Mouse (Mus musculus): Measurements from ENCODE around the gene Slc30a7. TPM values are rescaled to one million over a fixed set of nuclear protein-coding genes. Genes with fewer than 3 reads are reported as not detected.

Slc30a7 gene
- polyA plus RNA-seq, 1 experiment from 2014 or later = 19.8 TPM

DNA sequence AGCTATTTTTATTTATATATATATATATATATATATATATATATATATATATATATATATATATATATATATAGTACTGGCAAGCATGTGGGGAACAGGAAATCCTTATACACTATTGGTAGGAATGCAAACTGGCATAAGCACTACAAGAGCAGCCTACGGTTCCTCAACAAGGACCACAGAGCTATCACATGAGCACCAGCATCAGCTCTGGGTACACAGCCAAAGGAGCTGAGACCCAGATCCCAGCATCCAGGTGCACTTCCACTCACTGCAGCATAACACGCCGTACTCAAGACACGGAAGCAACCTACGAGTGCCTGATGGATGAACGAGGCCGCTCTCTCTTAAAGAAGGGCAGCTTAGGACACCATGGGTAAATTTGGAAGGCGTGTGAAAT is 24.0 kb downstream of the Slc30a7 start:
- no peaks in the 10 kb centered on the region for H3K27me3 ChIP-seq (ENCODE audit: control insufficient read depth, insufficient read depth, low read length)
- no peaks in the 10 kb centered on the region for H3K9me3 ChIP-seq (replicated peaks; ENCODE audit: control insufficient read depth, low read length)
- H3K4me1 ChIP-seq (ENCODE audit: control insufficient read depth, insufficient read depth, low read length) = no peaks in the 10 kb centered on the region
- no peak overlapping the region for H3K4me2 ChIP-seq
- ATAC-seq (replicated peaks; ENCODE audit: insufficient number of reproducible peaks, low FRiP score, low TSS enrichment) = no peak
- 92% methylated on average over 8 of the region's 8 CpGs for WGBS (ENCODE audit: insufficient replicate concordance)
- peaks cover 9% of the 10 kb centered on the region; the same call in 1 of the 2 replicates for H3K36me3 ChIP-seq (ENCODE audit: control insufficient read depth, insufficient read depth, low read length)
- H3K27ac ChIP-seq (ENCODE audit: low read depth, low read length) = no peak overlapping the region
- no peak overlapping the region for H3K4me3 ChIP-seq (ENCODE audit: low read depth, low read length)
- no peak overlapping the region for H3K9ac ChIP-seq (ENCODE audit: low read depth, low read length)

DNA sequence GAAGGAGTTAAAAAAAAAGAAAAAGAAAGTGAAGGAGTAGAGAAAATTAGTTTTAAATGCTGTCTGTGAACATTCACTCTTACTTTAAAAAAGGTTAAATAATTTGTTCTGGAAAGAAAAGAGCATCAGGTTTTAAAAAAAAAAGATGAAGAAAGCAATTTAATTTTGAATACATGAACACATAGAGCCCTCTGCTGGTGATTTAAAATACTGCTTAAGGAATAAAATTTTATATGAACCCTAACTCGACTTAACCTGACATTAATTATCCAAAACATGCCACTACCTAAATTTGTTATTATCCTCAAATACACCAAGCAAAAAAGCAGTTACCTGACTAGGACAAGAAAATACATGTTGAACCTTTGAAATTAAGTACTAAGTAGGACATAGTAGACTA is 28.2 kb downstream of the Slc30a7 start:
- no peaks in the 10 kb centered on the region for H3K27me3 ChIP-seq (ENCODE audit: control insufficient read depth, insufficient read depth, low read length)
- H3K36me3 ChIP-seq (ENCODE audit: control insufficient read depth, insufficient read depth, low read length) = peaks cover 6% of the 10 kb centered on the region
- no peak overlapping the region for H3K9ac ChIP-seq (ENCODE audit: low read depth, low read length)
- H3K9me3 ChIP-seq (replicated peaks; ENCODE audit: control insufficient read depth, low read length) = no peaks in the 10 kb centered on the region
- no peak overlapping the region for H3K27ac ChIP-seq (ENCODE audit: low read depth, low read length)
- H3K4me2 ChIP-seq = no peak overlapping the region
- ATAC-seq (replicated peaks; ENCODE audit: insufficient number of reproducible peaks, low FRiP score, low TSS enrichment) = no peak
- no peak overlapping the region for H3K4me3 ChIP-seq (ENCODE audit: low read depth, low read length)
- H3K4me1 ChIP-seq (ENCODE audit: control insufficient read depth, insufficient read depth, low read length) = 0 out of 2 replicates have a peak, but pooled peaks cover 2% of the 10 kb centered on the region
- WGBS (ENCODE audit: insufficient replicate concordance) = 58% methylated on average over 1 of the region's 1 CpGs

GRCm38 (mm10) chr3:115974995-115975394 is 32.2 kb downstream of the Slc30a7 start:
- no peak overlapping the region for H3K27ac ChIP-seq (ENCODE audit: low read depth, low read length)
- ATAC-seq (replicated peaks; ENCODE audit: insufficient number of reproducible peaks, low FRiP score, low TSS enrichment) = no peak
- H3K36me3 ChIP-seq (ENCODE audit: control insufficient read depth, insufficient read depth, low read length) = peaks cover 9% of the 10 kb centered on the region
- H3K9ac ChIP-seq (ENCODE audit: low read depth, low read length) = no peak overlapping the region
- no peaks in the 10 kb centered on the region for H3K9me3 ChIP-seq (replicated peaks; ENCODE audit: control insufficient read depth, low read length)
- H3K4me1 ChIP-seq (ENCODE audit: control insufficient read depth, insufficient read depth, low read length) = 0 out of 2 replicates have a peak, but pooled peaks cover 2% of the 10 kb centered on the region
- no peak overlapping the region for H3K4me3 ChIP-seq (ENCODE audit: low read depth, low read length)
- no peak overlapping the region for H3K4me2 ChIP-seq
- 68% methylated on average over 10 of the region's 10 CpGs for whole genome bisulfite sequencing (ENCODE audit: insufficient replicate concordance)
- H3K27me3 ChIP-seq (ENCODE audit: control insufficient read depth, insufficient read depth, low read length) = no peaks in the 10 kb centered on the region

- Histone ChIP-seq H3K4me1 (ENCODE audit: control insufficient read depth, insufficient read depth, low read length) (0 out of 2 replicates have a peak, but pooled peaks cover 2% of the 10 kb centered on the region), H3K9me3 (replicated peaks; ENCODE audit: control insufficient read depth, low read length) (no peaks in the 10 kb centered on the region), H3K27ac (ENCODE audit: low read depth, low read length) (no peak overlapping the region), H3K4me2 (no peak overlapping the region), H3K36me3 (ENCODE audit: control insufficient read depth, insufficient read depth, low read length) (peaks cover 5% of the 10 kb centered on the region), H3K4me3 (ENCODE audit: low read depth, low read length) (no peak overlapping the region), H3K9ac (ENCODE audit: low read depth, low read length) (no peak overlapping the region), H3K27me3 (ENCODE audit: control insufficient read depth, insufficient read depth, low read length) (no peaks in the 10 kb centered on the region)
- ATAC-seq (replicated peaks; ENCODE audit: insufficient number of reproducible peaks, low FRiP score, low TSS enrichment) = no peak
- WGBS (ENCODE audit: insufficient replicate concordance) = 89% methylated on average over 6 of the region's 6 CpGs
Observed at GRCm38 (mm10) chr3:115974228-115974627, 33.0 kb downstream of the Slc30a7 start.

DNA sequence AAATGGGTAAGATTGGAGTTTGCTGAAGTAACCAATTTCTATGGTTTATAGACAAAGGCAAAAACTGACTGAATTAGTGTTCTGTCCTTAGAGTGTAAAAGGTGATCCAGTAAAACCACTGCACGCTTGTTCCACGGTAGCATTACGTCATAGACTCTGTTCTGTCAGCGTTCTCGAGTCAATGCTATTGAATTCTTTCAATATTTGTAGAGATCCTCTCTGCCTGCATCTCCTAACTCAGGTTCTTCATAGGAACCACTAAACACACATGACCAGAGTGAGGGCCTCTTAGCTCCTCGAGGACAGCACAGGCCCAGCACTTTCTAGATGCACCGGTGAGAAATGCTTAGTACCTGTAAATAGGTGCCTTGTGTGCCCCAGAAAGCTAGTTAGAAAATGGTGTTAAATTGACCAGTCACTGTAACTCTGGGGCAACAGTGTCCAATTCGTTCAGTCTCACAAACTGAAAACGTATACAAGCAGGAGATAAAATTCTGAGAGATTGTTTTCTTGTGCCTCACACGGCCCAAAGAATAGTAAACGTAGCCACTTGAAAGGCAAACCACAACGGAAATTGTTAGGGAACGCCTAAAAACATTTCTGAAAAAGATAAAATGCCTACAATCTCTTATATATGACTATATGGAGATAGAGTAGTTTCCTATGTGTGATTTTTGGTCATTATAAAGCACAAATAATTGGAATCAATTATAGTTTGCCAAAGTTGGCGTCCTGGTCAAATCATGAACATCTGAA is 35.1 kb downstream of the Slc30a7 start:
- Histone ChIP-seq H3K9ac (ENCODE audit: low read depth, low read length) (no peak overlapping the region), H3K4me3 (ENCODE audit: low read depth, low read length) (no peak overlapping the region), H3K9me3 (replicated peaks; ENCODE audit: control insufficient read depth, low read length) (no peaks in the 10 kb centered on the region), H3K27me3 (ENCODE audit: control insufficient read depth, insufficient read depth, low read length) (no peaks in the 10 kb centered on the region), H3K27ac (ENCODE audit: low read depth, low read length) (no peak overlapping the region), H3K36me3 (ENCODE audit: control insufficient read depth, insufficient read depth, low read length) (peaks cover 5% of the 10 kb centered on the region), H3K4me1 (ENCODE audit: control insufficient read depth, insufficient read depth, low read length) (0 out of 2 replicates have a peak, but pooled peaks cover 2% of the 10 kb centered on the region), H3K4me2 (no peak overlapping the region)
- no peak for ATAC-seq (replicated peaks; ENCODE audit: insufficient number of reproducible peaks, low FRiP score, low TSS enrichment)
- WGBS (ENCODE audit: insufficient replicate concordance) = 90% methylated on average over 14 of the region's 14 CpGs

GRCm38 (mm10) chr3:115971045-115971785 is 36.0 kb downstream of the Slc30a7 start:
- H3K4me2 ChIP-seq = no peak overlapping the region
- no peak for ATAC-seq (replicated peaks; ENCODE audit: insufficient number of reproducible peaks, low FRiP score, low TSS enrichment)
- no peak overlapping the region for H3K9ac ChIP-seq (ENCODE audit: low read depth, low read length)
- no peaks in the 10 kb centered on the region for H3K9me3 ChIP-seq (replicated peaks; ENCODE audit: control insufficient read depth, low read length)
- H3K27me3 ChIP-seq (ENCODE audit: control insufficient read depth, insufficient read depth, low read length) = no peaks in the 10 kb centered on the region
- no peak overlapping the region for H3K27ac ChIP-seq (ENCODE audit: low read depth, low read length)
- H3K36me3 ChIP-seq (ENCODE audit: control insufficient read depth, insufficient read depth, low read length) = peaks cover 5% of the 10 kb centered on the region
- 0 out of 2 replicates have a peak, but pooled peaks cover 2% of the 10 kb centered on the region for H3K4me1 ChIP-seq (ENCODE audit: control insufficient read depth, insufficient read depth, low read length)
- 91% methylated on average over 20 of the region's 20 CpGs for WGBS (ENCODE audit: insufficient replicate concordance)
- H3K4me3 ChIP-seq (ENCODE audit: low read depth, low read length) = no peak overlapping the region

GRCm38 (mm10) chr3:115968745-115969530 is 38.3 kb downstream of the Slc30a7 start:
- ATAC-seq (replicated peaks; ENCODE audit: insufficient number of reproducible peaks, low FRiP score, low TSS enrichment) = no peak

DNA sequence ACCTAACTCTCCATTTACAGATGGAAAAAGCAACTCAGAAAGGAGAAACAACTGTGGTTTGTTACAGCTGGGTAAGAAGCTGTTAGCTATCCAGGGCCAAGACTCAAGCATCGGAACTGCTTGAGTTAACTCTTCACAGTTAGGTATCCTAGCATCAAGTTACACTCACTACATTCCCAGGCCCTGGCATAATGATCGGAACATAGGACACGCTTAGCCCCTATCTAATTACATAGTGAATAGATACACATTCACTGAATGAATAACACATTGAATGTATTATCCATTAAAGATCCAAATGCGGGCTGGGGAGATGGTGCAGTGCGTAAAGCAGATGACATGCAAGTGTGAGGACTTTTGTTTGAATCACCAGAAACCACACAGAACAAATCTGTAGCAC is 43.1 kb downstream of the Slc30a7 start:
- no peak overlapping the region for H3K4me2 ChIP-seq
- no peak overlapping the region for H3K27ac ChIP-seq (ENCODE audit: low read depth, low read length)
- no peak overlapping the region for H3K9ac ChIP-seq (ENCODE audit: low read depth, low read length)
- no peaks in the 10 kb centered on the region for H3K4me1 ChIP-seq (ENCODE audit: control insufficient read depth, insufficient read depth, low read length)
- H3K9me3 ChIP-seq (replicated peaks; ENCODE audit: control insufficient read depth, low read length) = no peaks in the 10 kb centered on the region
- H3K4me3 ChIP-seq (ENCODE audit: low read depth, low read length) = no peak overlapping the region
- no peaks in the 10 kb centered on the region; the same call in none of the 2 replicates for H3K36me3 ChIP-seq (ENCODE audit: control insufficient read depth, insufficient read depth, low read length)
- ATAC-seq (replicated peaks; ENCODE audit: insufficient number of reproducible peaks, low FRiP score, low TSS enrichment) = no peak
- 88% methylated on average over 5 of the region's 5 CpGs for WGBS (ENCODE audit: insufficient replicate concordance)
- no peaks in the 10 kb centered on the region for H3K27me3 ChIP-seq (ENCODE audit: control insufficient read depth, insufficient read depth, low read length)

More at GRCm38 (mm10) chr3:115968745-115969530, 38.3 kb downstream of the Slc30a7 start:
- Histone ChIP-seq H3K27ac (ENCODE audit: low read depth, low read length) (no peak overlapping the region), H3K36me3 (ENCODE audit: control insufficient read depth, insufficient read depth, low read length) (peaks cover 2% of the 10 kb centered on the region; the same call in 1 of the 2 replicates), H3K4me3 (ENCODE audit: low read depth, low read length) (no peak overlapping the region), H3K27me3 (ENCODE audit: control insufficient read depth, insufficient read depth, low read length) (no peaks in the 10 kb centered on the region), H3K9me3 (replicated peaks; ENCODE audit: control insufficient read depth, low read length) (no peaks in the 10 kb centered on the region), H3K4me2 (no peak overlapping the region), H3K9ac (ENCODE audit: low read depth, low read length) (no peak overlapping the region), H3K4me1 (ENCODE audit: control insufficient read depth, insufficient read depth, low read length) (no peaks in the 10 kb centered on the region)
- WGBS (ENCODE audit: insufficient replicate concordance) = 73% methylated on average over 10 of the region's 10 CpGs
